Mouse (Mus musculus): ENCODE results near the gene Ryk. TPM values are rescaled to one million over a fixed set of nuclear protein-coding genes. Genes with fewer than 3 reads are reported as not detected.

Ryk gene
- polyA plus RNA-seq (2015; fragmentation: Nextera tagmentation; extraction: Ambion mirVana) = 18.2 and 24.1 TPM in 2 replicates

GRCm38 (mm10) chr9:102834742-102835591, at the start of gene Ryk:
Ryk (plus strand) TSS chr9:102834917.
- no peaks in the 10 kb centered on the region for H3K36me3 ChIP-seq (ENCODE audit: insufficient read depth, low read length)
- no peak for TF ChIP-seq CTCF (IDR thresholded peaks at IDR 0.05; ENCODE audit: low read depth)
- H3K4me1 ChIP-seq (replicated peaks; ENCODE audit: insufficient read depth, low read length) = peaks cover 16% of the 10 kb centered on the region; the same call in 1 of the 2 replicates
- peak within 1 kb of the TSS; percentile 97 for H3K9ac ChIP-seq (ENCODE audit: low read depth, low read length)
- peak within 1 kb of the TSS; percentile 91 for H3K4me3 ChIP-seq (replicated peaks; ENCODE audit: low read depth, low read length)
- H3K27ac ChIP-seq = peak within 1 kb of the TSS; percentile 88
- DNase-seq (ENCODE audit: low spot score) = peak; percentile 76
- ATAC-seq (replicated peaks; ENCODE audit: low FRiP score, low read depth) = peak; percentile 75
- H3K9me3 ChIP-seq (replicated peaks; ENCODE audit: low read length) = no peaks in the 10 kb centered on the region
- no peaks in the 10 kb centered on the region for H3K27me3 ChIP-seq (ENCODE audit: insufficient read depth, low read length)
- H3K4me2 ChIP-seq (ENCODE audit: low read length) = peak within 1 kb of the TSS; percentile 90
- under 1% methylated on average over 82 of the region's 119 CpGs for WGBS

- H3K27me3 ChIP-seq (ENCODE audit: insufficient read depth, low read length) = no peaks in the 10 kb centered on the region
- H3K9ac ChIP-seq (ENCODE audit: low read depth, low read length) = no peak overlapping the region
- no peaks in the 10 kb centered on the region for H3K9me3 ChIP-seq (replicated peaks; ENCODE audit: low read length)
- H3K4me1 ChIP-seq (replicated peaks; ENCODE audit: insufficient read depth, low read length) = no peaks in the 10 kb centered on the region
- DNase-seq (ENCODE audit: low spot score) = no peak
- H3K36me3 ChIP-seq (ENCODE audit: insufficient read depth, low read length) = no peaks in the 10 kb centered on the region
- ATAC-seq (replicated peaks; ENCODE audit: low FRiP score, low read depth) = no peak
- H3K4me2 ChIP-seq (ENCODE audit: low read length) = no peak overlapping the region
- no peak overlapping the region for H3K27ac ChIP-seq
- no peak overlapping the region for H3K4me3 ChIP-seq (replicated peaks; ENCODE audit: low read depth, low read length)
- WGBS = 64% methylated on average over 3 of the region's 3 CpGs
- no peak for TF ChIP-seq CTCF (IDR thresholded peaks at IDR 0.05; ENCODE audit: low read depth)
Measured at GRCm38 (mm10) chr9:102789491-102789890, 45.2 kb upstream of the Ryk start.

GRCm38 (mm10) chr9:102791845-102792244, 42.9 kb upstream of the Ryk start:
- ATAC-seq (replicated peaks; ENCODE audit: low FRiP score, low read depth) (no peak), DNase-seq (ENCODE audit: low spot score) (no peak)
- H3K36me3 ChIP-seq (ENCODE audit: insufficient read depth, low read length) = no peaks in the 10 kb centered on the region
- no peaks in the 10 kb centered on the region for H3K9me3 ChIP-seq (replicated peaks; ENCODE audit: low read length)
- H3K27ac ChIP-seq = no peak overlapping the region
- H3K4me2 ChIP-seq (ENCODE audit: low read length) = peak overlapping the region; percentile 23; the same call in 1 of the 2 replicates
- 45% methylated on average over 9 of the region's 9 CpGs for WGBS
- no peaks in the 10 kb centered on the region for H3K27me3 ChIP-seq (ENCODE audit: insufficient read depth, low read length)
- no peaks in the 10 kb centered on the region for H3K4me1 ChIP-seq (replicated peaks; ENCODE audit: insufficient read depth, low read length)
- no peak for TF ChIP-seq CTCF (IDR thresholded peaks at IDR 0.05; ENCODE audit: low read depth)
- H3K4me3 ChIP-seq (replicated peaks; ENCODE audit: low read depth, low read length) = no peak overlapping the region
- H3K9ac ChIP-seq (ENCODE audit: low read depth, low read length) = no peak overlapping the region

GRCm38 (mm10) chr9:102792836-102793235, 41.9 kb upstream of the Ryk start:
- Histone ChIP-seq H3K4me2 (ENCODE audit: low read length) (no peak overlapping the region), H3K4me3 (replicated peaks; ENCODE audit: low read depth, low read length) (no peak overlapping the region), H3K9ac (ENCODE audit: low read depth, low read length) (no peak overlapping the region), H3K4me1 (replicated peaks; ENCODE audit: insufficient read depth, low read length) (no peaks in the 10 kb centered on the region), H3K36me3 (ENCODE audit: insufficient read depth, low read length) (no peaks in the 10 kb centered on the region), H3K27ac (no peak overlapping the region), H3K9me3 (replicated peaks; ENCODE audit: low read length) (no peaks in the 10 kb centered on the region), H3K27me3 (ENCODE audit: insufficient read depth, low read length) (no peaks in the 10 kb centered on the region)
- no peak for DNase-seq (ENCODE audit: low spot score)
- no peak for ATAC-seq (replicated peaks; ENCODE audit: low FRiP score, low read depth)
- 73% methylated on average over 14 of the region's 15 CpGs for WGBS
- TF ChIP-seq CTCF (IDR thresholded peaks at IDR 0.05; ENCODE audit: low read depth) = no peak

GRCm38 (mm10) chr9:102793286-102793809, 41.4 kb upstream of the Ryk start:
- Histone ChIP-seq H3K36me3 (ENCODE audit: insufficient read depth, low read length) (no peaks in the 10 kb centered on the region), H3K27ac (no peak overlapping the region), H3K9me3 (replicated peaks; ENCODE audit: low read length) (no peaks in the 10 kb centered on the region), H3K4me1 (replicated peaks; ENCODE audit: insufficient read depth, low read length) (no peaks in the 10 kb centered on the region), H3K27me3 (ENCODE audit: insufficient read depth, low read length) (no peaks in the 10 kb centered on the region), H3K4me3 (replicated peaks; ENCODE audit: low read depth, low read length) (no peak overlapping the region), H3K4me2 (ENCODE audit: low read length) (no peak overlapping the region), H3K9ac (ENCODE audit: low read depth, low read length) (no peak overlapping the region)
- DNase-seq (ENCODE audit: low spot score) (no peak), ATAC-seq (replicated peaks; ENCODE audit: low FRiP score, low read depth) (no peak)
- 72% methylated on average over 12 of the region's 12 CpGs for WGBS
- no peak for TF ChIP-seq CTCF (IDR thresholded peaks at IDR 0.05; ENCODE audit: low read depth)

DNA sequence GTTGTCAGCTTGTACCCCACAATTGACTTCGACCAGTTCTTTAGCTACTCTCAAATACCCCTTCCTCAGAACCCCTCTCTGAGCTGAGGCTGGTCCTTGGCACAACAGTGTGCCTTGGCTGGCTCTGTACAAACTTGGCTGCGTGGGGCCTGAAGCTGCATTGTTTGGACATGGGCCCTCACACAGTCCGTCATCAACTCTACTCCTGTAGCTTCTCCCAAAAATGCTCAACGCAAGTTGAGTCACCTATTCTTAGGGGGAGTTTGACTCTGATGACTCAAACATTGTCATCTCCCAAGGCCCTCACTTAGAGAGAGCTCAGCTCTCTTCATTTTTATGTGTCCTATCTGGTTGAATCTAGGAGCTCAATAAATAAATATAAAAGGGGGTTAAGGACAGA, 36.3 kb upstream of the Ryk start:
- Histone ChIP-seq H3K4me3 (replicated peaks; ENCODE audit: low read depth, low read length) (no peak overlapping the region), H3K9ac (ENCODE audit: low read depth, low read length) (no peak overlapping the region), H3K36me3 (ENCODE audit: insufficient read depth, low read length) (no peaks in the 10 kb centered on the region), H3K9me3 (replicated peaks; ENCODE audit: low read length) (no peaks in the 10 kb centered on the region), H3K4me1 (replicated peaks; ENCODE audit: insufficient read depth, low read length) (no peaks in the 10 kb centered on the region), H3K27ac (no peak overlapping the region), H3K27me3 (ENCODE audit: insufficient read depth, low read length) (no peaks in the 10 kb centered on the region), H3K4me2 (ENCODE audit: low read length) (no peak overlapping the region)
- ATAC-seq (replicated peaks; ENCODE audit: low FRiP score, low read depth) (no peak), DNase-seq (ENCODE audit: low spot score) (no peak)
- 83% methylated on average over 4 of the region's 4 CpGs for WGBS
- no peak for TF ChIP-seq CTCF (IDR thresholded peaks at IDR 0.05; ENCODE audit: low read depth)

Measured in kidney, postnatal 0 days (tissue).